ENCODE assay signal across 32 mouse cellular contexts in genomic region chr1:90113655-90114244, GRCm38 (mm10). TPM values are rescaled to one million over a fixed set of nuclear protein-coding genes. Genes with fewer than 3 reads are reported as not detected.
A peak's percentile ranks its signal among the peaks of the same experiment; 100 is the strongest.
DNase-seq lines count a peak whose midpoint lies in the region; ATAC-seq and TF ChIP-seq lines count a peak whose summit lies in the region.
"Had no signal": no experiment of that assay in that cellular context is flagged by ENCODE, and none has a peak within 500 bp of the region (broad histone marks: within the 10 kb centered on the region; RNA-seq: fewer than 3 reads in every experiment).

No protein-coding gene starts in this region.

- no peak overlapping the region for H3K4me3 ChIP-seq in forebrain, embryonic 13.5 days
- no peak overlapping the region for H3K4me3 ChIP-seq in forebrain, embryonic 12.5 days (replicated peaks)
- H3K4me3 ChIP-seq in forebrain, postnatal 0 days (ENCODE audit: low read depth, low read length): no peak overlapping the region
- H3K4me3 ChIP-seq: embryonic facial prominence, embryonic 10.5 days; embryonic facial prominence, embryonic 13.5 days; erythroblast, embryonic 14.5 days; gastrocnemius, adult 2 months; heart, embryonic 12.5 days; heart, embryonic 15.5 days; hindbrain, embryonic 10.5 days; hindbrain, embryonic 13.5 days; intestine, embryonic 15.5 days had no signal

- 0 out of 2 replicates have a peak overlapping the region, but pooled peaks have one; percentile 14 for H3K27ac ChIP-seq in forebrain, embryonic 13.5 days
- no peak overlapping the region for H3K27ac ChIP-seq in forebrain, embryonic 12.5 days
- H3K27ac ChIP-seq in forebrain, postnatal 0 days (ENCODE audit: low read depth, low read length): 0 out of 2 replicates have a peak overlapping the region, but pooled peaks have one; percentile 15
- H3K27ac ChIP-seq: embryonic facial prominence, embryonic 10.5 days; embryonic facial prominence, embryonic 13.5 days; gastrocnemius, adult 2 months; heart, embryonic 15.5 days; hindbrain, embryonic 10.5 days; hindbrain, embryonic 13.5 days; intestine, embryonic 15.5 days had no signal

- DNase-seq in ES-CJ7 (ENCODE audit: low read depth, low spot score): peak; percentile 57
- peak; percentile 19 for DNase-seq in brain, adult 2 months (ENCODE audit: low read depth, low spot score)
- peak; percentile 39 for DNase-seq in forebrain, postnatal 0 days
- DNase-seq in ovary, postnatal 36 days (ENCODE audit: low spot score): no peak
- no peak for DNase-seq in right cerebral cortex, adult 2 months (ENCODE audit: low spot score in 2 of 2)
- DNase-seq: adrenal gland, adult 8-10 months; adrenal gland, postnatal 25 days; cerebellum, adult 11-12 months; cerebellum, adult 8-10 months; cerebellum, postnatal 10 days; cerebellum, postnatal 36 days; embryo, embryonic 11 days; gastrocnemius, adult 2 months; gastrocnemius, postnatal 14 days; heart, adult 11 months; heart, postnatal 10 days; heart, postnatal 36 days; kidney, adult 11 months had no signal

- no peaks in the 10 kb centered on the region for H3K27me3 ChIP-seq in forebrain, embryonic 13.5 days
- no peaks in the 10 kb centered on the region for H3K27me3 ChIP-seq in forebrain, embryonic 12.5 days
- H3K27me3 ChIP-seq in forebrain, postnatal 0 days (ENCODE audit: insufficient read depth, low read length): no peaks in the 10 kb centered on the region
- H3K27me3 ChIP-seq: embryonic facial prominence, embryonic 13.5 days; heart, embryonic 15.5 days; hindbrain, embryonic 13.5 days; intestine, embryonic 15.5 days had no signal

- H3K36me3 ChIP-seq in forebrain, embryonic 13.5 days (ENCODE audit: poor library complexity, severe bottlenecking): no peaks in the 10 kb centered on the region
- H3K36me3 ChIP-seq in forebrain, embryonic 12.5 days (replicated peaks): no peaks in the 10 kb centered on the region
- H3K36me3 ChIP-seq in forebrain, postnatal 0 days (ENCODE audit: insufficient read depth): no peaks in the 10 kb centered on the region
- H3K36me3 ChIP-seq: embryonic facial prominence, embryonic 10.5 days; embryonic facial prominence, embryonic 13.5 days; heart, embryonic 12.5 days; heart, embryonic 15.5 days; hindbrain, embryonic 10.5 days; hindbrain, embryonic 13.5 days; intestine, embryonic 15.5 days had no signal

- H3K9ac ChIP-seq in forebrain, embryonic 13.5 days: no peak overlapping the region
- H3K9ac ChIP-seq in forebrain, embryonic 12.5 days: no peak overlapping the region
- H3K9ac ChIP-seq in forebrain, postnatal 0 days: no peak overlapping the region
- H3K9ac ChIP-seq: embryonic facial prominence, embryonic 13.5 days; heart, embryonic 12.5 days; heart, embryonic 15.5 days; hindbrain, embryonic 13.5 days; intestine, embryonic 15.5 days had no signal

- no peaks in the 10 kb centered on the region for H3K9me3 ChIP-seq in forebrain, embryonic 13.5 days (replicated peaks)
- no peaks in the 10 kb centered on the region for H3K9me3 ChIP-seq in forebrain, embryonic 12.5 days
- no peaks in the 10 kb centered on the region for H3K9me3 ChIP-seq in forebrain, postnatal 0 days (ENCODE audit: low read length)
- H3K9me3 ChIP-seq: embryonic facial prominence, embryonic 10.5 days; embryonic facial prominence, embryonic 13.5 days; heart, embryonic 12.5 days; heart, embryonic 15.5 days; hindbrain, embryonic 13.5 days; intestine, embryonic 15.5 days had no signal

- no peak overlapping the region for H3K4me2 ChIP-seq in forebrain, embryonic 13.5 days
- no peak overlapping the region for H3K4me2 ChIP-seq in forebrain, embryonic 12.5 days
- no peak overlapping the region for H3K4me2 ChIP-seq in forebrain, postnatal 0 days (ENCODE audit: low read depth)
- H3K4me2 ChIP-seq: embryonic facial prominence, embryonic 13.5 days; heart, embryonic 12.5 days; heart, embryonic 15.5 days; hindbrain, embryonic 13.5 days; intestine, embryonic 15.5 days had no signal

- TF ChIP-seq CTCF in forebrain, postnatal 0 days (IDR thresholded peaks at IDR 0.05; ENCODE audit: low read depth): no peak

- H3K4me1 ChIP-seq in forebrain, embryonic 13.5 days: peaks cover 9% of the 10 kb centered on the region; the same call in 1 of the 2 replicates
- H3K4me1 ChIP-seq in forebrain, embryonic 12.5 days: peaks cover 3% of the 10 kb centered on the region; the same call in 1 of the 2 replicates
- no peaks in the 10 kb centered on the region for H3K4me1 ChIP-seq in forebrain, postnatal 0 days (ENCODE audit: insufficient read depth)
- H3K4me1 ChIP-seq: heart, embryonic 12.5 days; heart, embryonic 15.5 days; hindbrain, embryonic 10.5 days had no signal

- peak; percentile 68 for ATAC-seq in forebrain, embryonic 13.5 days
- no peak for ATAC-seq in forebrain, embryonic 12.5 days (ENCODE audit: low FRiP score)
- ATAC-seq in forebrain, postnatal 0 days: peak; percentile 89
- ATAC-seq: activated CD4-positive, CD25-positive, alpha-beta regulatory T cell, adult 4 months; hindbrain, embryonic 16.5 days; intestine, embryonic 15.5 days had no signal

- WGBS in forebrain, embryonic 13.5 days: 71% methylated on average over 6 of the region's 6 CpGs
- 80% methylated on average over 6 of the region's 6 CpGs for WGBS in forebrain, embryonic 12.5 days
- WGBS in forebrain, postnatal 0 days: 69% methylated on average over 6 of the region's 6 CpGs

RNA-seq across cellular contexts. Expression of gene Iqca, which starts 39.5 kb away (rescaled TPM):
- 0.62 and 0.93 TPM in 2 replicates for polyA plus RNA-seq in forebrain, embryonic 13.5 days (2015; fragmentation: Nextera tagmentation; extraction: Ambion mirVana)
- 0.56 TPM in 1 of 2 replicates, not detected in the other for polyA plus RNA-seq in forebrain, embryonic 12.5 days (2016; fragmentation: Nextera tagmentation; extraction: Ambion mirVana)
- total RNA-seq in forebrain, postnatal 0 days (2014; rRNA removed): 0.52 and 0.92 TPM in 2 replicates
- 0.60 and 1.5 TPM in 2 replicates for polyA plus RNA-seq in forebrain, postnatal 0 days (2015; fragmentation: Nextera tagmentation; extraction: Ambion mirVana)
- total RNA-seq: adrenal gland, adult 8-10 months; adrenal gland, postnatal 25 days; gastrocnemius, adult 2 months; gastrocnemius, postnatal 4 days; heart, postnatal 10 days; heart, postnatal 36 days; MEL had no signal
- polyA plus RNA-seq: activated CD4-positive, CD25-positive, alpha-beta regulatory T cell, adult 4 months; erythroblast, embryonic 14.5 days; heart, embryonic 12.5 days; heart, embryonic 15.5 days had no signal

Comparison
In these comparisons a context has a peak if more than half of its experiments do, and no peak if none do; other contexts are left out.
1. DNase-seq: peak in ES-CJ7 (single experiment), brain, adult 2 months (single experiment) and forebrain, postnatal 0 days (single experiment); none in ovary, postnatal 36 days (single experiment) and right cerebral cortex, adult 2 months (0 of 2).